18 mouse cellular contexts compared by ENCODE assay signal in the genomic region with DNA sequence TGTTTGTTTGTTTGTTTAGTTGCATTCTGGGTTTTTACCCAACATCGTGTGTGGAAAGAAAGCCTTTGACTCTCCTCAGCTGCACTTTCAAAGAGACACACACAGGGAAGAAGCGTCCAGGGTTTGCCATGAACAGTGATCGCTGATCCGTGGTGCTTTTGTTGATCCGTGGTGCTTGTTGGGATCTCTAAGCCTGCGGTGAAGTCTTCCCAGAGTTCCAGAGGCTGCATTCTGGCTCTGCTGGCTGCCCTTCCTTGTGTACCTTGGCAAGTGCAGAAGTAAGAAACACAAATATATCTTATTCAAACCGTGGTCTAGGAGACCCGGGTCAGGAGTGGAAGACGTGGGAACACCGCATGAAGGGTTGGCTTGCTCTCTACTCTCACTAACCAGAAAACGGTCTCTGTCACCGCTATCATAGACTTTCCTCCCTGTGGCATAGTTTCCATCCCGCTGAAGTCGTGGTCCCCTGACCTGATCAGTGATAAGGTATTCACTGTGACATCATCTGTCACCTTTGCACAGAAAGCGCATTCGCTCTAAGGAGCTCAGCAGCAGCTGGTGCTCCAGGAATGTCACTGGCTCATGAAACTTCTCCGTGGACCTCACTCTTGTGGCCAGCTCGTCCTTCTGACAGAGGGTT.
DNase-seq lines count a peak whose midpoint lies in the region; ATAC-seq and TF ChIP-seq lines count a peak whose summit lies in the region.
"Had no signal": no experiment of that assay in that cellular context is flagged by ENCODE, and none has a peak within 500 bp of the region (broad histone marks: within the 10 kb centered on the region; RNA-seq: fewer than 3 reads in every experiment).

No protein-coding gene starts in this region.

- ATAC-seq in heart, embryonic 12.5 days (ENCODE audit: insufficient number of reproducible peaks, low FRiP score) = peak; percentile 59
- ATAC-seq in midbrain, embryonic 11.5 days (ENCODE audit: low FRiP score) = no peak
- no peak for ATAC-seq in midbrain, postnatal 0 days (ENCODE audit: low FRiP score)
- ATAC-seq in stomach, embryonic 15.5 days (ENCODE audit: insufficient read depth, low FRiP score, low read depth) = no peak
- ATAC-seq: forebrain, embryonic 13.5 days; inflammation-experienced regulatory T-cells, adult 6 months had no signal

- H3K9ac ChIP-seq in heart, embryonic 12.5 days = peak overlapping the region; percentile 18; the same call in 1 of the 2 replicates
- H3K9ac ChIP-seq in midbrain, embryonic 11.5 days (ENCODE audit: low read length) = no peak overlapping the region
- no peak overlapping the region for H3K9ac ChIP-seq in midbrain, postnatal 0 days (replicated peaks; ENCODE audit: low read length, poor library complexity, severe bottlenecking)
- H3K9ac ChIP-seq in stomach, embryonic 15.5 days = no peak overlapping the region
- H3K9ac ChIP-seq: forebrain, embryonic 13.5 days had no signal

- H3K27ac ChIP-seq in heart, embryonic 12.5 days (ENCODE audit: poor library complexity, severe bottlenecking) = peak overlapping the region; percentile 12; the same call in 1 of the 2 replicates
- H3K27ac ChIP-seq in midbrain, embryonic 11.5 days (ENCODE audit: low read depth, low read length) = no peak overlapping the region
- no peak overlapping the region for H3K27ac ChIP-seq in midbrain, postnatal 0 days (ENCODE audit: low read depth, low read length)
- H3K27ac ChIP-seq in stomach, embryonic 15.5 days = no peak overlapping the region
- H3K27ac ChIP-seq: embryonic facial prominence, embryonic 10.5 days; forebrain, embryonic 13.5 days; hindbrain, embryonic 10.5 days; left cerebral cortex, adult 2 months; limb, embryonic 10.5 days had no signal

- H3K4me1 ChIP-seq in heart, embryonic 12.5 days (replicated peaks) = peaks cover 11% of the 10 kb centered on the region
- no peaks in the 10 kb centered on the region for H3K4me1 ChIP-seq in midbrain, embryonic 11.5 days (ENCODE audit: control insufficient read depth, insufficient read depth, low read length)
- H3K4me1 ChIP-seq in midbrain, postnatal 0 days (ENCODE audit: insufficient read depth, low read length) = no peaks in the 10 kb centered on the region
- no peaks in the 10 kb centered on the region for H3K4me1 ChIP-seq in stomach, embryonic 15.5 days
- H3K4me1 ChIP-seq: embryonic facial prominence, embryonic 10.5 days; forebrain, embryonic 13.5 days had no signal

- H3K4me3 ChIP-seq in heart, embryonic 12.5 days = no peak overlapping the region
- no peak overlapping the region for H3K4me3 ChIP-seq in midbrain, embryonic 11.5 days (ENCODE audit: low read depth, low read length)
- H3K4me3 ChIP-seq in midbrain, postnatal 0 days (ENCODE audit: low read depth, low read length) = no peak overlapping the region
- no peak overlapping the region for H3K4me3 ChIP-seq in stomach, embryonic 15.5 days (replicated peaks)
- H3K4me3 ChIP-seq: embryonic facial prominence, embryonic 10.5 days; forebrain, embryonic 13.5 days; hindbrain, embryonic 10.5 days; left cerebral cortex, adult 2 months; limb, embryonic 10.5 days had no signal

- no peak for DNase-seq in heart, postnatal 14 days
- peak; percentile 23 for DNase-seq in kidney, adult 11 months
- no peak for DNase-seq in kidney, adult 8-10 months
- DNase-seq in midbrain, embryonic 11.5 days (ENCODE audit: low spot score, missing footprints) = peak; percentile 79
- DNase-seq in midbrain, postnatal 0 days (ENCODE audit: low spot score) = no peak
- DNase-seq in right cerebral cortex, postnatal 4 days = no peak
- DNase-seq: adrenal gland, postnatal 10 days; cerebellum, adult 2 months; lung, adult 18-20 months; thymus, adult 18-20 months had no signal

- H3K36me3 ChIP-seq in heart, embryonic 12.5 days = no peaks in the 10 kb centered on the region
- no peaks in the 10 kb centered on the region for H3K36me3 ChIP-seq in midbrain, embryonic 11.5 days (ENCODE audit: control insufficient read depth, insufficient read depth, low read length)
- no peaks in the 10 kb centered on the region for H3K36me3 ChIP-seq in midbrain, postnatal 0 days (ENCODE audit: insufficient read depth, low read length)
- H3K36me3 ChIP-seq in stomach, embryonic 15.5 days = no peaks in the 10 kb centered on the region
- H3K36me3 ChIP-seq: embryonic facial prominence, embryonic 10.5 days; hindbrain, embryonic 10.5 days; limb, embryonic 10.5 days had no signal

- peak overlapping the region; percentile 43 for H3K4me2 ChIP-seq in heart, embryonic 12.5 days
- no peak overlapping the region for H3K4me2 ChIP-seq in midbrain, embryonic 11.5 days
- H3K4me2 ChIP-seq in midbrain, postnatal 0 days (ENCODE audit: low read depth, low read length, poor library complexity, severe bottlenecking) = no peak overlapping the region
- 0 out of 2 replicates have a peak overlapping the region, but pooled peaks have one; percentile 3 for H3K4me2 ChIP-seq in stomach, embryonic 15.5 days
- H3K4me2 ChIP-seq: forebrain, embryonic 13.5 days had no signal

- no peaks in the 10 kb centered on the region for H3K9me3 ChIP-seq in heart, embryonic 12.5 days (replicated peaks)
- H3K9me3 ChIP-seq in midbrain, embryonic 11.5 days (ENCODE audit: control insufficient read depth, low read length) = no peaks in the 10 kb centered on the region
- H3K9me3 ChIP-seq in midbrain, postnatal 0 days (ENCODE audit: low read length) = no peaks in the 10 kb centered on the region
- no peaks in the 10 kb centered on the region for H3K9me3 ChIP-seq in stomach, embryonic 15.5 days
- H3K9me3 ChIP-seq: embryonic facial prominence, embryonic 10.5 days; forebrain, embryonic 13.5 days; hindbrain, embryonic 10.5 days; limb, embryonic 10.5 days had no signal

- intact Hi-C loops in heart, postnatal 14 days (cut with DNase I) = no loop called here

- H3K27me3 ChIP-seq in heart, embryonic 12.5 days (replicated peaks) = no peaks in the 10 kb centered on the region
- H3K27me3 ChIP-seq in midbrain, embryonic 11.5 days (ENCODE audit: control insufficient read depth, insufficient read depth, low read length) = no peaks in the 10 kb centered on the region
- no peaks in the 10 kb centered on the region for H3K27me3 ChIP-seq in midbrain, postnatal 0 days (ENCODE audit: insufficient read depth, low read length)
- no peaks in the 10 kb centered on the region for H3K27me3 ChIP-seq in stomach, embryonic 15.5 days (replicated peaks)
- H3K27me3 ChIP-seq: forebrain, embryonic 13.5 days had no signal

- no peak for TF ChIP-seq CTCF in midbrain, postnatal 0 days (IDR thresholded peaks at IDR 0.05)

- 53% methylated on average over 18 of the region's 18 CpGs for WGBS in heart, embryonic 12.5 days
- WGBS in midbrain, embryonic 11.5 days = 64% methylated on average over 18 of the region's 18 CpGs
- 56% methylated on average over 18 of the region's 18 CpGs for WGBS in midbrain, postnatal 0 days
- WGBS in stomach, embryonic 15.5 days = 69% methylated on average over 18 of the region's 18 CpGs

Comparison
In these comparisons a context has a peak if more than half of its experiments do, and no peak if none do; other contexts are left out.
1. DNase-seq: peak in kidney, adult 11 months (single experiment) and midbrain, embryonic 11.5 days (single experiment); none in heart, postnatal 14 days (0 of 2), kidney, adult 8-10 months (0 of 2), midbrain, postnatal 0 days (single experiment) and right cerebral cortex, postnatal 4 days (single experiment).
2. H3K4me2 ChIP-seq: peak in heart, embryonic 12.5 days (single experiment) and stomach, embryonic 15.5 days (single experiment); none in midbrain, embryonic 11.5 days (single experiment) and midbrain, postnatal 0 days (single experiment).